Mouse (Mus musculus) hindbrain, embryonic 10.5 days (tissue): ENCODE results near the gene Hs3st3a1. TPM values are rescaled to one million over a fixed set of nuclear protein-coding genes. Genes with fewer than 3 reads are reported as not detected.

ENCODE experiments used
- DNase-seq: peaks from one replicate; pipeline ENCODE4 v3.0.0-alpha.2; 2017; ENCODE audit warnings: low spot score
- H3K27ac ChIP-seq: fragments of 300-500 bp; sonication (generic); 2 replicates; pipeline ENCODE4 v1.5.1; 2016; ENCODE audit warnings: mild to moderate bottlenecking, moderate library complexity
- H3K27me3 ChIP-seq: fragments of 300-500 bp; sonication (generic); 2 replicates; pipeline ENCODE4 v1.6.1; 2016; ENCODE audit warnings: mild to moderate bottlenecking; ENCODE audit not compliant: poor library complexity, insufficient read depth, severe bottlenecking
- H3K36me3 ChIP-seq: fragments of 300-500 bp; sonication (generic); 2 replicates; pipeline ENCODE4 v1.6.1; 2016; ENCODE audit warnings: mild to moderate bottlenecking, moderate library complexity
- H3K4me1 ChIP-seq: fragments of 300-500 bp; sonication (generic); replicated peaks from 2 replicates; pipeline ENCODE4 v1.6.1; 2016; ENCODE audit warnings: mild to moderate bottlenecking
- H3K4me3 ChIP-seq: fragments of 300-500 bp; sonication (generic); 2 replicates; pipeline ENCODE4 v1.5.1; 2016; ENCODE audit warnings: mild to moderate bottlenecking, moderate library complexity
- H3K9me3 ChIP-seq: fragments of 300-500 bp; sonication (generic); 2 replicates; pipeline ENCODE4 v1.6.1; 2016; ENCODE audit warnings: mild to moderate bottlenecking, moderate library complexity
- WGBS: fragments of 180-500 bp; shearing (Covaris S2); methylation state at CpG from one replicate; pipeline ENCODE4 v1.1.7; 2016; 5-methylcytosine and 5-hydroxymethylcytosine counted together
- polyA plus RNA-seq: library from polyadenylated mRNA; unstranded; fragments of >200 nt; fragmentation: Nextera tagmentation; extraction: Ambion mirVana; gene quantifications from 2 replicates; pipeline ENCODE4 v1.2.1, GENCODE M21; 2016

Hs3st3a1 gene
- polyA plus RNA-seq, 1 experiment from 2014 or later = 1.7 TPM

DNA sequence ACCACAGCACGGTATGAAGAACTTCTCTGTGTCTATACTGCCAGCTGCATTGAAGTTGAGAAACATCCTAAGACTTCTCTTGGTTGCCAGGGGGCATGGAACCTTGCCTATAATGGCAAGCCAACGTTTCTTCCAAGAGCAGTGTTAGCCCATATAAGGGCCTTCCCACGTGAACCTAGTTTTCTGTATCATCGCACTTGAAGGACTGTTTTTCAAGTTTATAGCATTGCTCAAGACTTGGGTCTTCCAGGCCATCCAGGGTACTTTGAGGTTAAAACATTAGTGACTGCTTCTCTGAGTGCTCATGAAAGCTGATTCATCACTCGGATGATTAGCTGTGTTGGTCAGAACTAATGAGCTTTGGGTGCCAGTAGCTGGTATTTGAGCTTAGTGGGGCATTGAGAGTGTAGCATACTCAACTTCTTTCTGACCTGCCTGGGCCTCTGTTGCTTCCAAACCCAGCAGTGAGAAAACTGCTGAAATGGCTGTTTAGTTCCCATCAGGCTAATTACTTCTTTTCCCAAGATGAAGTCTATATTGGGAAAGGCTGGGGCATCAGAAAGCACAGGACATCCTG lies 65.5 kb downstream of the Hs3st3a1 start:
- no peaks in the 10 kb centered on the region for H3K36me3 ChIP-seq
- H3K9me3 ChIP-seq = no peaks in the 10 kb centered on the region
- no peak for DNase-seq
- H3K4me1 ChIP-seq = peaks cover 9% of the 10 kb centered on the region
- WGBS = 89% methylated on average over 5 of the region's 5 CpGs
- no peaks in the 10 kb centered on the region for H3K27me3 ChIP-seq
- no peak overlapping the region for H3K4me3 ChIP-seq
- no peak overlapping the region for H3K27ac ChIP-seq

DNA sequence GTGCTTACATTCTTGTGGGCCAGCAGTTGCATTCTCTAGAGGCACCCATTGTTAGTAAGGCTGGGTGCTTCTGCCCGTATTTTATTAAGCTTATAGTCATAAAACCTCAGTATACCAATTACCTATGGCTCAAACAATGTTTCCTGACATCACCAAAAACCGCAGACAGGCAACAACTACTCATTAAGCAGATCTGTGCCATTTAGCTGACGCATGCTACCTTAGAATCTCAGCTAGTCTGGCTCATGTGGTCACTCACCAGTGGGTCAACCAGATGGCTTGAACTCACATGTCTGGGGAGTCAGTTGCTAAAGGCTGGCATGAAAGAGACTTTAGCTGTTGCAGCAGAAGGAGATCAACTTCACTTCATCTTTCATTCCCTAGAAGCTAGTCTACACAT lies 67.9 kb downstream of the Hs3st3a1 start:
- Histone ChIP-seq H3K4me3 (no peak overlapping the region), H3K4me1 (no peaks in the 10 kb centered on the region), H3K36me3 (no peaks in the 10 kb centered on the region), H3K27ac (no peak overlapping the region), H3K27me3 (no peaks in the 10 kb centered on the region), H3K9me3 (no peaks in the 10 kb centered on the region)
- 81% methylated on average over 3 of the region's 3 CpGs for WGBS
- DNase-seq = no peak

DNA sequence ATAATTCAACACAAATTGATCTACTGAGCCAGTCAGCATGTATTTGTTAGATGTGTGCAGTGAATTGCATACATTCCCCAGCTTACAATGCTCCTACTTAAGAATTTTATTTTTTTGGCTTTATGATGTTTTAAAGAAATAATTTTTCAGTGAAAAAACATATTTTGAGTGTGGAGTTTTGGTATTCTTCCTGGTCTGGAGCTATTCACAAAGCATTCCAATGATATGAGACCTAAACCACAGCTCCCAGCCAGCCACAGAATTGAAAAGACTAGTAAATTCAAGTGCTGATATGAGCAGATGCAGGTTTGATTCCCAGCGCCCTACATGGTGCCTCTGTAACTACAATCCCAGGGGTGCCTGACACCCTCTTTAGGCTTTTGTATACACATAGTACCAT lies 70.8 kb downstream of the Hs3st3a1 start:
- WGBS = 87% methylated on average over 1 of the region's 1 CpGs
- H3K4me3 ChIP-seq = no peak overlapping the region
- DNase-seq = no peak
- H3K4me1 ChIP-seq = no peaks in the 10 kb centered on the region
- no peaks in the 10 kb centered on the region for H3K27me3 ChIP-seq
- no peaks in the 10 kb centered on the region for H3K36me3 ChIP-seq
- H3K9me3 ChIP-seq = no peaks in the 10 kb centered on the region
- H3K27ac ChIP-seq = no peak overlapping the region

DNA sequence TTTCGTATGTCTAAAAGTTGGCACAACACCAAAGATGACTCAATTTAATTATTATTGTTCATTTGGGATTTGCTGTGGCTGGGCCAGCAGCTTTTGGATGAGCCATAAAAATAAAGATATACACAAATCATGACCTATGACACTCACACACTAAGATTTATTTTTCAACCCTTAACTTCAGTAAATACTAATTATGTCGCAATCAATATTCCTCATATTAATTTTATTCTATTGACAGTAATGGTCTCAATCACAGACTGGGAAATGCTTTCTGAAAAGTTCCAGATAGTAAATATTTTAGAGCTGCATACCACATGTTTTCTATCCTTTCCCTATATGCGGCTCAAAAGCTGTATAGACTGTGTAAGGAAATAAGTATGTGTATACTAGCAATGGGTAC lies 71.9 kb downstream of the Hs3st3a1 start:
- no peak for DNase-seq
- Histone ChIP-seq H3K4me3 (no peak overlapping the region), H3K4me1 (0 out of 2 replicates have a peak, but pooled peaks cover 2% of the 10 kb centered on the region), H3K27ac (no peak overlapping the region), H3K9me3 (no peaks in the 10 kb centered on the region), H3K27me3 (no peaks in the 10 kb centered on the region), H3K36me3 (no peaks in the 10 kb centered on the region)
- WGBS = 93% methylated on average over 3 of the region's 3 CpGs

DNA sequence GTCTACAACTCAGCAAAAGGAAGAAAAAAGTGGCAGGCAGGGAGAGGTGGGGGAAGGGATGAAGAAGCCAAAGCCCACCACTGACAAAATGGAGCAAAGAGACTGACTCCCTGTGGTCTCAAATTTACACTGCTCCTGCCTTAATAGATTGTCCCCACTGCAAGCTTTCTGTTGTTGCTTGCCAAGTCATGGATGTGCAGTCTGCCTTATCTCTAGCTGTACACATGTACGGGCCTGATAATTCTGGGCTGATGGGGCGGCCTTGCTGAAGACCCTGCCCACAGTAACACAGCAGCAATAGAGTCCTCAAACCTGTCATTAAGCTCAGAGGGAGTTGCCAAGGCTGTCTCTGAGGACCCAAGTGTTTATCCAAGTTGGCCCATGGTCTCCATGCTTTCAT lies 74.0 kb downstream of the Hs3st3a1 start:
- H3K9me3 ChIP-seq = no peaks in the 10 kb centered on the region

DNA sequence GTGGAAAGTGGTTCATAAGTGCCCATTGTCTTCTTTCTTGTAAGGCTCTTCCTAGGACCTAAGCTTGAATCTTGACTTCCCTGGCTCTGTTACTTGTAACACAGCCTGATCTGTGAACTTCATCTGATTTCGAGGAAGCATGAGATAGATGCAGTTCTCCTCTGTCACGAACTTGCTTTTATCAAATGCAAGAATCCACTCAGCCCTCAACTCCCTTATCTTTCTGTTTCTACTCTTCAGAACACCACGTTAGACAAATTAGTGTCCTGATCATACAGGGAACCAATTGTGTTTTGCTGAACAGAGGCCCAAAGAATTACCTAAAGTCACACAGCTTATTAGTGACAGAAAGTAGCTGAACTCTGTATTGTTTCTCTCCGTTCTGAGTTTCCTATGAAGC lies 77.2 kb downstream of the Hs3st3a1 start:
- no peak for DNase-seq
- WGBS = 89% methylated on average over 4 of the region's 4 CpGs
- no peaks in the 10 kb centered on the region for H3K36me3 ChIP-seq
- no peaks in the 10 kb centered on the region for H3K27me3 ChIP-seq
- no peak overlapping the region for H3K27ac ChIP-seq
- H3K9me3 ChIP-seq = no peaks in the 10 kb centered on the region
- no peak overlapping the region for H3K4me3 ChIP-seq
- H3K4me1 ChIP-seq = 0 out of 2 replicates have a peak, but pooled peaks cover 2% of the 10 kb centered on the region

More for the DNA sequence above, 74.0 kb downstream of the Hs3st3a1 start:
- Histone ChIP-seq H3K4me1 (0 out of 2 replicates have a peak, but pooled peaks cover 2% of the 10 kb centered on the region), H3K4me3 (no peak overlapping the region), H3K27me3 (no peaks in the 10 kb centered on the region), H3K27ac (no peak overlapping the region), H3K36me3 (no peaks in the 10 kb centered on the region)
- DNase-seq = no peak
- WGBS = 90% methylated on average over 2 of the region's 2 CpGs

DNA sequence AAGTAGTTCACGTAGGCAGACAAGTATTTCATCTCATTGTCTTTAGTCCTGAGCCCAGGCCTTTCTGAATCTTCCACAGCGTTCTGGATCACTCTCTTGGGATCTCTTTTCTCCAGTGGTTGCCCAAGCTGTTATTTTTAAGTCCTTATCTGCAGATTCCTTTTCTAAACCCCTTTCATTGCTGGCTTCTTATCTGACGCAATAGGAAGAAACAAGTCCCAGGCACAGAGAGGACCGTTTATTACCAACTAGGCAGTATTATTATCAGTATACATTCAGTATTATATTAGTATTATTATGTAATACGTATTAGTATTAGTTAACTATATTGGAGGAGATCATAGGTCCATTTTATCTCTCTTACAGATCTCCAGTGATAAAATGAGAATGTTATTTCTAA lies 78.3 kb downstream of the Hs3st3a1 start:
- Histone ChIP-seq H3K9me3 (no peaks in the 10 kb centered on the region), H3K27me3 (peaks cover 4% of the 10 kb centered on the region; the same call in 1 of the 2 replicates), H3K4me1 (peaks cover 6% of the 10 kb centered on the region; the same call in 1 of the 2 replicates), H3K4me3 (no peak overlapping the region), H3K36me3 (no peaks in the 10 kb centered on the region), H3K27ac (no peak overlapping the region)
- WGBS = 90% methylated on average over 5 of the region's 5 CpGs
- DNase-seq = no peak

DNA sequence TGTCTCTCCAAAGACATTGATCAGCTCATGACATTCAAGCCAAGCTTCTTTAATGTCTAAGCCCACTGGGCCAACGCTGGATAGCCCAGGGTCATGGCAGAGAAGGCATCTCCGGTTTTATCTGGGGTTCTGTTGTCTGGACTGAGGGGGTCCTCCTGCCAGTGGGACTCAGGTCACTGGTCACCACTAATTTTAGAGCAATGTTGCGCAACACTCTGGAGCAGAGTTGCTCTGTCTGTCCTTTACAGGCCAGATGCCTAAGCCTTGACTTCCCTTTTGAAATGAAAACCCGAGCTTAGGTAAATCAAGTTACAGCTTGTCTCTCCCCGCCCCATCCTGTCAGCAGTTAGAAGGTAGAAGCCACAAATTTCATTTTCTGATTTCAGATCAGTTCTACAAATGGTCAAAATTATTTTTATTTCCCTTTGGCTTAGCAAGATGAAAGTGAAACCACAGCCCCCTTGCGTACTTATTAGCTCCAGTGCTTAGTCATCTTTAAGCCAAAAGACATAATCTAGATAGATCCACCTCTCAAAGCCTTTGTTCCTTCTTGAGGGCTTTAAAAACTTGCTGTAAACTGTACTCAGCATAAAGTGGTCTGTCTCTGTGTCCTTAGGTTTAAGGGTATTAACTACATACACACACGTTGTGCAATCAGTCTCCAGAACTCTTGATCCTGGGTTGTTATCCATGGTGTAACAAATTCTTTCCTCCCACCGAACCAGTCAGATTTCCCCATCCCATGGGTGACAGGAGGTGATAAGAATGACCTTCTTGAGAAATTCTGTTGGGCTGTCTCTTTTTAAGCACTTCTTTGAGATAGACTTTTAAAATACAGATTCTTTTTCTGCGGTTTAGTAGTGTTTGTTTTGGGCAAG lies 81.8 kb downstream of the Hs3st3a1 start:
- 89% methylated on average over 9 of the region's 9 CpGs for WGBS
- Histone ChIP-seq H3K9me3 (no peaks in the 10 kb centered on the region), H3K27me3 (peaks cover 35% of the 10 kb centered on the region)

DNA sequence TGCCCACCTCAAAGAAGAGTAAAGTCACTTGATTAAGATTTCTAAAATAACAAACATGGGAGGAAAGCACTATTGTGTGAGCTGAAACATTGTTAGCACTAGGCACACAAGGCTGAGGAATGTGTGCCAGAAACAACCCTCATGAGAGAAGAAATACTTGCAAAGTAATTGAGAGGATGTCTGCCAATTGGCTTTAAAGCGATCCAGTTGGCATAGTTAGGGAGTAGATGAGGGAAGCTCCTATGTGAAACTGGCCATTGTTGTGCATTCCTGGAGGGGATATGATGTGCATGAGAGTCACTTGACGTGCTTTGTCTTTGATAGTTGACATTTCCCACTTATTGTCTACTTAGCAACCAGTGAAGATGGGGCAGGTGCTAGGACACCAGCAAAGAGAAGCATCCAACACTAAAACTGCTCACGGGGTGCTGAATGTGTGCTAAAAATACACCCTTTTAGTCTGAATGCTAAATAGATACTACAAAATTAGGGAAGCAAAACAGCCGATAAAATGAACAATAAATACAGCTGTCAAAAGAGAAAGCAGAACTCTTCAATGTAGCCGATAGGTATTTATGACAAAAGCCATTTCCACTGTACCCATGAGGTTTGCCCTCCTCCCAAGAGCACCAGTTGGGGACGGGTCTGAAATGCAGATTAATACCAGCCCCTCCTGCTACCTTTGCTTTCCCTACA lies 83.2 kb downstream of the Hs3st3a1 start:
- 78% methylated on average over 6 of the region's 6 CpGs for WGBS
- no peak for DNase-seq
- Histone ChIP-seq H3K9me3 (no peaks in the 10 kb centered on the region), H3K4me1 (peaks cover 23% of the 10 kb centered on the region), H3K4me3 (no peak overlapping the region), H3K27ac (no peak overlapping the region), H3K36me3 (no peaks in the 10 kb centered on the region), H3K27me3 (peaks cover 46% of the 10 kb centered on the region)

More for the DNA sequence above, 81.8 kb downstream of the Hs3st3a1 start:
- H3K4me3 ChIP-seq = no peak overlapping the region
- H3K4me1 ChIP-seq = peaks cover 14% of the 10 kb centered on the region; the same call in 1 of the 2 replicates
- no peak for DNase-seq
- no peaks in the 10 kb centered on the region for H3K36me3 ChIP-seq
- no peak overlapping the region for H3K27ac ChIP-seq

DNA sequence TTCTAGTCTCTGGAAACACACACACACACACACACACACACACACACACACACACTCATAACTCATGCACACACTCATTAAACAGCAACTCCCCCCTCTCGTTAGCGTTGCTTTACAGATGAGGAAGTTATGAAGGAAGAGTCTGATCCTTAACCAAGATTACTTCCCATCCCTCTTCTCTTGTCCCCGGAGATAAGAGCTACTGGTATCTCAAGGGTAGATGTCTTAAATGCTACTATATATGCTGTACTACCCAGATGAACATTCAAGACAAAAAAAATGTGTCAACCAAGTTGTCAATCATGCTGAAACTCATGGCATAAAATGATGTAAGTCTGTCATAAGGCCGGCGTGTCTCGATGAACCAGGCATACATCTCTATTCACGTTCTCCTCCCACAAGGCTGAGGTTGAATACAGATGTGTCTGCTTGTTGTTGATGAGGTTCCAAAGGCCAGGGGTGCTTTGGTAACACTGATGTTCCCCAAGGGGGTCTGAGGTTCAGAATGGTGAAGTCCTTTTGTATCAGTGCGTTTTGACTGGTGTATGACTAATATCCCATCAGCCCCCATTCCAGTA lies 89.0 kb downstream of the Hs3st3a1 start:
- no peak for DNase-seq
- Histone ChIP-seq H3K36me3 (no peaks in the 10 kb centered on the region), H3K27ac (no peak overlapping the region), H3K4me1 (peaks cover 20% of the 10 kb centered on the region), H3K4me3 (no peak overlapping the region), H3K27me3 (peaks cover 37% of the 10 kb centered on the region), H3K9me3 (no peaks in the 10 kb centered on the region)
- WGBS = 91% methylated on average over 8 of the region's 8 CpGs

DNA sequence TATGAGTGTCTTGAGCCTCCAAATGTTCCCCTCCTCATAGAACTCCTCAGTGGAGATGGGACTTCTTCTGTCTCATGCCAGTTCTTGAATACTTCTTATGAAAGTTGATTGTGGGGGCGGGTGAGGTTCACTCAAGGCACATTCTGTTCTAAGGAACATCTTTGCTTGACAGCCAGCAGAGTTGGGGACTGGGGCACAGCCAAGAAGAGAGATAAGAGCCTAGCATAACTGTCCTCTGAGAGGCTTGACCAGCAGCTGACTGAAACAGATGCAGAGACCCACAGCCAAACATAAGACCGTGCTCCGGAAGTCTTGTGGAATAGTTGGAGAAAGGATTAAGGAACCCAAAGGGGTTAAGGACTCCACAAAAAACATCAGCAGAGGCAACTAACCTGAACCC lies 102.1 kb downstream of the Hs3st3a1 start:
- no peaks in the 10 kb centered on the region for H3K9me3 ChIP-seq
- H3K27me3 ChIP-seq = no peaks in the 10 kb centered on the region
- WGBS = 95% methylated on average over 3 of the region's 3 CpGs
- H3K4me1 ChIP-seq = no peaks in the 10 kb centered on the region; the same call in 1 of the 2 replicates
- no peak overlapping the region for H3K4me3 ChIP-seq
- H3K36me3 ChIP-seq = no peaks in the 10 kb centered on the region
- DNase-seq = no peak
- H3K27ac ChIP-seq = no peak overlapping the region

DNA sequence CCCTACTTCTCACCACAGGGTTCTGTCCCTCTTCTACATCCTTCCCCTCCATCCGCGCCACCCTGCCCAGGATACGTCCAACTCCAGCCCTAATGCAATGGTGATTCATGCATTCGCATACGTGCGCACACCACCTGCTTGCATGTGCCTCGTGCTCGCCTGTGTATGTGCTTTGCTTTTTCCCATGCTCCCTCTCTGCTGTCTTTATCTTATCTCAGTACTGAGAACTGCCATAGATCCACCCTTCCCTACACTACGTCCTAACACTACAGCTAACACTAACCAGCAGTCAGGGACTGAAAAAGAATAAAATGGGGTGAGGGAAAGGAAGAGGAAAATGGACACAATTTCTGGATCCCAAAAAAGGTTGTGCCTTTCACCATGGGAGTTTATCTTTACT lies 106.7 kb downstream of the Hs3st3a1 start:
- Histone ChIP-seq H3K4me1 (peaks cover 20% of the 10 kb centered on the region), H3K36me3 (no peaks in the 10 kb centered on the region), H3K27me3 (no peaks in the 10 kb centered on the region), H3K4me3 (no peak overlapping the region), H3K27ac (no peak overlapping the region), H3K9me3 (no peaks in the 10 kb centered on the region)
- 96% methylated on average over 9 of the region's 9 CpGs for WGBS
- DNase-seq = no peak
